Mouse (Mus musculus) embryonic facial prominence, embryonic 10.5 days (tissue): Measurements from ENCODE around the gene Mfsd4b3. TPM values are rescaled to one million over a fixed set of nuclear protein-coding genes. Genes with fewer than 3 reads are reported as not detected.
A peak's percentile ranks its signal among the peaks of the same experiment; 100 is the strongest.

Experiments
- DNase-seq: peaks from one replicate; pipeline ENCODE4 v3.0.0-alpha.2; 2017; ENCODE audit warnings: low spot score
- H3K27ac ChIP-seq: fragments of 300-500 bp; sonication (generic); replicated peaks from 2 replicates; pipeline ENCODE4 v1.5.1; 2016; ENCODE audit warnings: mild to moderate bottlenecking
- H3K27me3 ChIP-seq: fragments of 300-500 bp; sonication (generic); replicated peaks from 2 replicates; pipeline ENCODE4 v1.6.1; 2016; ENCODE audit warnings: low read depth, mild to moderate bottlenecking; ENCODE audit not compliant: poor library complexity, severe bottlenecking
- H3K36me3 ChIP-seq: fragments of 300-500 bp; sonication (generic); replicated peaks from 2 replicates; pipeline ENCODE4 v1.6.1; 2016; ENCODE audit warnings: mild to moderate bottlenecking, moderate library complexity
- H3K4me1 ChIP-seq: fragments of 300-500 bp; sonication (generic); 2 replicates; pipeline ENCODE4 v1.6.1; 2016
- H3K4me3 ChIP-seq: fragments of 300-500 bp; sonication (generic); 2 replicates; pipeline ENCODE4 v1.5.1; 2016; ENCODE audit warnings: mild to moderate bottlenecking, moderate library complexity
- H3K9me3 ChIP-seq: fragments of 300-500 bp; sonication (generic); 2 replicates; pipeline ENCODE4 v1.6.1; 2016; ENCODE audit warnings: mild to moderate bottlenecking
- WGBS: fragments of 180-500 bp; shearing (Covaris S2); methylation state at CpG from one replicate; pipeline ENCODE4 v1.1.7; 2016; 5-methylcytosine and 5-hydroxymethylcytosine counted together
- polyA plus RNA-seq: library from polyadenylated mRNA; unstranded; fragments of >200 nt; fragmentation: Nextera tagmentation; extraction: Ambion mirVana; gene quantifications from 2 replicates; pipeline ENCODE4 v1.2.1, GENCODE M21; 2016

The Mfsd4b3 gene
- polyA plus RNA-seq, 1 experiment from 2014 or later: not detected

DNA sequence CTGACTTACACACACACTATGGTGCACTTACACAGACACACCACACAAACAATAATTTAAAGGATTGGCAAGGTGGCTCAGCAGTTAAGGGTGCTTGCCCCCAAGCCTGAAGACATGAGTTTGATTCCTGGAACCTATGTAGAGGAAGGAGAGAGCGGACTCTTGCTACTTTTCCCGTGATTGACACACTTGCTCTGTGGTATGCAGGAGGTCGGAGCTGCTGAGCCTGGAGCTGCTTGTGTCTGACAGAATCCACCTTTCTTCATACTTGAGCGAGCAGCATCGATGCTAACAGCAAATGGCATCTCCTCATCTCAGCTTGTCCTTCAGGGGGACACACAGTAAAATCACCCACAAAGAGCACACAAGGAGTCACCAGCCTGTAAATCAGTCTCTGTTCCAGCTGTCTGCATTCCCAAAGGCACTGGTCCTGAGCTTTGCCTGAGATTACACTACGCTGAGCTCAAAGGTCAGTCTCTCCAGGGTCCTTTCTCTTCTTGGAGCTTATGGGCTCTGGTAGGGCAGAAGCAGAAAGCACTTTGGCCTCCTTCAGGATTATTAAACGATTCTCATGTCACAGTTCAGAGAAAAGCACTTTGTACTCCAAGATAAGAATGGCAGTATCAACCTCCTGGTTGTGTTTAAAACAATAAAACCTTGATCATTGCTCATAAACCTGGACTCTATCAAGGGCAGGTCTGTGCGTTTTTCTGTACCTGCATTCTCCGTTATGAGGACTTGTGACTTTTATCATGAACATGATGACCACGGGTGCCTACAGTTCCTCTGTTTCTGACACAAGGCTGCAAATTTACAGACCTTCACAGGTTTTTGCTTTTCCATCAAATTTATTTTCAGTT is 52.9 kb downstream of the Mfsd4b3 start:
- H3K4me1 ChIP-seq: no peaks in the 10 kb centered on the region
- WGBS: 80% methylated on average over 10 of the region's 10 CpGs
- no peaks in the 10 kb centered on the region for H3K9me3 ChIP-seq
- DNase-seq: no peak
- H3K27ac ChIP-seq: no peak overlapping the region
- no peaks in the 10 kb centered on the region for H3K27me3 ChIP-seq
- no peaks in the 10 kb centered on the region for H3K36me3 ChIP-seq
- no peak overlapping the region for H3K4me3 ChIP-seq

DNA sequence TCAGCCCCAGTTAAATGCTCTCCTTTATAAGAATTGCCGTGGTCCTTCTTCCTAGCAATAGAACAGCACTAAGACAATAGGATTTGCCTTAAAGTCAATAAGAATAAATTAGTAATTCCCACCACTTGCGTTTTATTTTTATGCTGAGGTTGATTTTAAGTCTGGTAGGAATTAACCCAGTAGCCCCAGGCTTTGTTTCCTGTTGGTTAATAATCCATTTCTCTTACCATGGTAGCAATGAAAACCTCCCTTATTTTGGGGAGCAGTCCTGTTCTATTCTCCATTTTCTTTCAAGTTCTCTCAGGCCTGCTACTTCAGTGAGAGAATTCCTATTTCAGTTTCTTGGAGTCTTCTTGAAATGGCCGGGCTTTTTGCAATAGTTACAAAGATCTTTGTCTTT is 55.8 kb downstream of the Mfsd4b3 start:
- Histone ChIP-seq H3K36me3 (no peaks in the 10 kb centered on the region), H3K9me3 (no peaks in the 10 kb centered on the region), H3K4me1 (peaks cover 6% of the 10 kb centered on the region), H3K27ac (no peak overlapping the region), H3K4me3 (no peak overlapping the region), H3K27me3 (no peaks in the 10 kb centered on the region)
- 79% methylated on average over 3 of the region's 3 CpGs for WGBS
- DNase-seq: no peak

- Histone ChIP-seq H3K4me3 (peak within 1 kb of the TSS; percentile 77), H3K27ac (peak within 1 kb of the TSS; percentile 96), H3K36me3 (no peaks in the 10 kb centered on the region), H3K4me1 (peaks cover 18% of the 10 kb centered on the region), H3K27me3 (no peaks in the 10 kb centered on the region), H3K9me3 (no peaks in the 10 kb centered on the region)
- under 1% methylated on average over 41 of the region's 41 CpGs for WGBS
- peak; percentile 95 for DNase-seq
Observed at GRCm38 (mm10) chr10:39898874-39899371, 61.0 kb downstream of the Mfsd4b3 start, which contains the start of gene Mfsd4b4. Mfsd4b4 (minus strand) TSS chr10:39899238.

Other genes with a start within 250 kb of the Mfsd4b3 start
- 12.8 and 14.2 TPM in 2 replicates for gene Rev3l, start 228.0 kb downstream of the Mfsd4b3 start, polyA plus RNA-seq
- gene Mfsd4b4, start 60.9 kb downstream of the Mfsd4b3 start, polyA plus RNA-seq: 4.1 and 5.6 TPM in 2 replicates
- gene Mfsd4b2, start 33.2 kb downstream of the Mfsd4b3 start, polyA plus RNA-seq: not detected in 2 replicates
- gene Mfsd4b5, start 26.5 kb upstream of the Mfsd4b3 start, polyA plus RNA-seq: not detected in 2 replicates
- gene Mfsd4b1, start 65.1 kb upstream of the Mfsd4b3 start, polyA plus RNA-seq: 0.05 and 0.22 TPM in 2 replicates
- gene Slc16a10, start 182.1 kb upstream of the Mfsd4b3 start, polyA plus RNA-seq: 6.0 and 7.8 TPM in 2 replicates